Mouse (Mus musculus) cerebellum, adult 2 months (tissue): ENCODE results near the gene Fbh1.

ENCODE experiments used
- CTCF ChIP-seq: fragments of 200-500 bp; IDR thresholded peaks from 2 replicates; pipeline ENCODE4 v1.5.1; 2011; ENCODE audit warnings: low read depth, mild to moderate bottlenecking, control low read depth, low read length, moderate library complexity, borderline replicate concordance; ENCODE audit not compliant: insufficient read depth
- POLR2A ChIP-seq: fragments of 200-500 bp; IDR thresholded peaks from 2 replicates; pipeline ENCODE4 v1.6.1; 2011; ENCODE audit warnings: low read length, control low read depth, borderline replicate concordance; ENCODE audit not compliant: insufficient read depth

DNA sequence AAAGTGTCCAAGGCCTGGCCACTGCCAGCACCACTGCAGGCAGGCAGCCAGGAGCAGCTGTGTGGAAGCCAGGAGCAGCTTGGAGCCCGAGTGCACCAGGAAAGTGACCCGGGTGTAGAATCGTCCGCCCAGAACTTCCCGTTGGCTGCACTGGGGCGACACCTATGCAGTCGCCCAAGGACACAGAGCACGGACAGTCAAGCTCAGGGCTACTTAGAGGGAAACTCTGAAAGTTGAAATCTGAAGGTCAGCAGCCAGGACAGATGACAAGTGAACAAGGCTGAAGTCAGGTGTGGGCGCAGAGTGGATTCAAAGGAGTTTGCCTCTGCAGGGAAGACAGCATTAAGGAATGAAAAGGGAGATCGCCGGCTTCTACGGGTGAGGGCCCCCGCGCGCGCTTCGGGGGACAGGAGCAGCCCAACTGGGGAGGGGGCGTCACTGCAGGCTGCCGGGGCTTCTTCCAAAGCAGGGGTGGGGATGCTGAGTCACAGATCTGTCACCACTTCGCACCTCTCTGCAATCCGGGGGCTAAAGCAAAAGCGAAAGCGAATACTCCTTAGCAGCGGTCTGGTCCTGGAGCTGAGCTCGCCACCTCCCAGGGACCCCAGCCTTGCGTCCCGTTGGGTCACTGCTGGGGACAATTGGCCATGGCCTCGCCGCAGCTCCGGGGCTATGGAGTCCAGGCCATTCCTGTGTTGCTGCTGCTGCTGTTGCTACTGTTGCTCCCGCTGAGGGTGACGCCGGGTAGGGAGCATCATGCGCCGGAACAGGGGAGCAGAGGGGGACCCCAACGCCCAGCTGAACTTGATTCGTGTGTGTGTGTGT lies 72.0 kb downstream of the Fbh1 start, which contains the start of gene Il15ra:
- no peak for TF ChIP-seq CTCF
- no peak for TF ChIP-seq POLR2A
